Mouse (Mus musculus): ENCODE data around the gene Tssc4.

DNA sequence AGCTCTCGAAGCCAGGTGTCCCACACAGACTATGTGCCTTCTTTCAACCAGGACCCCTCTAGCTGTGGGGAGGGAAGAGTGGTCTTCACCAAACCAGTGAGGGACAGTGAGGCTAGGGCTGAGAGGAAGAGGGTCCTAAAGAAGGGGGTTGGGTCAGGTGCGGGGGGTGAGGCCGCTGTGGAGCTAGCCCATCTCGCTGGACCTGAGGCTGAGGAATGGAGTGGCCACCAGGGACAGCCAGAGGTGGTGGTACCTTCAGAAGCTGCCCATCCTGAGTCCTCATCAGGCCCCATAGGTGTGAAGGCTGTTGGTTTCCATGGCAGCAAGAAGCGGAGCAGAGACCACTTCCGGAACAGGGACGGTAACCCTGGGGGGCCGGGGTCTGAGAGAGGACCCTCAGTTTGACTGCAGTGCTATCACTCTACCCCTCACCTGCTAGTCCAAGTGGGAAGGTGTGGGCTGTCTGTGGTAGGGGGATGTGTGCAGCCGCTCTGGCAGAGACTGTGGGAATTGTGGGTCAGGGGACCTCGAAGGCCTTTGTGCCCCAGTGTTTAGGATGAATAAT is 1.5 kb downstream of the Tssc4 start:
- TF ChIP-seq CTCF (IDR thresholded peaks at IDR 0.05; ENCODE audit: borderline replicate concordance, control insufficient read depth, extremely low read depth, insufficient read depth, low read length, poor library complexity): no peak
- no peak for TF ChIP-seq POLR2A (IDR thresholded peaks at IDR 0.05; ENCODE audit: control insufficient read depth, extremely low read depth, insufficient read depth, low read length, poor library complexity)
